Mouse (Mus musculus): ENCODE results near the gene Cul5. TPM values are rescaled to one million over a fixed set of nuclear protein-coding genes. Genes with fewer than 3 reads are reported as not detected.

Gene Cul5
- 2.1 and 2.5 TPM in 2 replicates for polyA plus RNA-seq (2012; rRNA removed)

- Histone ChIP-seq H3K4me1 (ENCODE audit: control insufficient read depth, insufficient read depth, insufficient read length) (peaks cover 6% of the 10 kb centered on the region; the same call in 1 of the 2 replicates), H3K27ac (ENCODE audit: insufficient read depth, low read length) (no peak within 1 kb of the TSS), H3K36me3 (ENCODE audit: control insufficient read depth, insufficient read depth, low read length) (no peaks in the 10 kb centered on the region), H3K4me3 (ENCODE audit: extremely low read depth, insufficient read depth, insufficient read length) (no peak within 1 kb of the TSS), H3K27me3 (ENCODE audit: control insufficient read depth, insufficient read depth, low read length) (no peaks in the 10 kb centered on the region)
- WGBS, result 55% methylated on average over 5 of the region's 5 CpGs
- TF ChIP-seq CTCF (IDR thresholded peaks at IDR 0.05; ENCODE audit: extremely low read depth, insufficient read depth, insufficient read length, insufficient replicate concordance) (no peak), POLR2A (IDR thresholded peaks at IDR 0.05; ENCODE audit: low read depth, low read length) (no peak)
- DNase-seq (ENCODE audit: low read depth in 1 of 2, low spot score in 2 of 2), result peak; percentile 14 to 64
Observed at GRCm38 (mm10) chr9:53669680-53670219, at the start of gene Cul5. Gene Cul5 (minus strand): TSS chr9:53670014.

- no peaks in the 10 kb centered on the region for H3K27me3 ChIP-seq (ENCODE audit: control insufficient read depth, insufficient read depth, low read length)
- H3K27ac ChIP-seq (ENCODE audit: insufficient read depth, low read length), result peak within 1 kb of the TSS; percentile 78
- no peaks in the 10 kb centered on the region for H3K36me3 ChIP-seq (ENCODE audit: control insufficient read depth, insufficient read depth, low read length)
- TF ChIP-seq POLR2A (IDR thresholded peaks at IDR 0.05; ENCODE audit: low read depth, low read length), result no peak; the same call in 1 of the 2 replicates
- TF ChIP-seq CTCF (IDR thresholded peaks at IDR 0.05; ENCODE audit: extremely low read depth, insufficient read depth, insufficient read length, insufficient replicate concordance), result no peak
- peak; percentile 85 to 89 for DNase-seq (ENCODE audit: low read depth in 1 of 2, low spot score in 2 of 2)
- H3K4me1 ChIP-seq (ENCODE audit: control insufficient read depth, insufficient read depth, insufficient read length), result no peaks in the 10 kb centered on the region
- under 1% methylated on average over 49 of the region's 49 CpGs for WGBS
- peak within 1 kb of the TSS; percentile 78 for H3K4me3 ChIP-seq (ENCODE audit: extremely low read depth, insufficient read depth, insufficient read length)
Observed at GRCm38 (mm10) chr9:53705992-53706696, 36.3 kb upstream of the Cul5 start, which contains the start of gene Rab39. Gene Rab39 (minus strand): TSS chr9:53706232.

DNA sequence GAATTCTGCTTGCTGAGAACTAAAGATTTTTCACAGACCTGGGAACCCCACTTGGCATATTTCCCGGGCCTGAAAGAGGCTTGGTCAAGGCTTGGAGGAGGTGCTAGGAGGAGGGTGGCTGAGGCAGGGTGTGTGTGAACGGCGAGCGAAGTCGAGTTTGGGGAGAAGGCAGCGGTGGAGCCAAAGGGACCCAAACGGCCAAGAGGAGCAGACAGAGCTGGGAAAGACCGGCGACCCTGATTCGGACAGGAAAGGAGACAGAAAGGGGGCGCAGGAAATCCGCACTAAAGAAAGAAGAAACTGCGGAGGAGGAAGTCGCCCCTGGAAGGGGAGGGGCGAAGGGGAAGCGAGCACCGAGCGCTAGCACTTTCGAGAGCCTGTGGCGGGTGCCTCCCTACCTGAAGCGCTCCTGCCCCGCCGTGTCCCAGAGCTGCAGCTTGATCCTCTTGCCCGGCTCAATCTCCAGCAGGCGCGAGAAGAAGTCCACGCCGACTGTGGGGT, 35.7 kb upstream of the Cul5 start:
- H3K36me3 ChIP-seq (ENCODE audit: control insufficient read depth, insufficient read depth, low read length), result no peaks in the 10 kb centered on the region
- H3K4me1 ChIP-seq (ENCODE audit: control insufficient read depth, insufficient read depth, insufficient read length), result no peaks in the 10 kb centered on the region; the same call in 1 of the 2 replicates
- peak overlapping the region; percentile 78 for H3K27ac ChIP-seq (ENCODE audit: insufficient read depth, low read length)
- H3K4me3 ChIP-seq (ENCODE audit: extremely low read depth, insufficient read depth, insufficient read length), result peak overlapping the region; percentile 78
- TF ChIP-seq CTCF (IDR thresholded peaks at IDR 0.05; ENCODE audit: extremely low read depth, insufficient read depth, insufficient read length, insufficient replicate concordance) (no peak), POLR2A (IDR thresholded peaks at IDR 0.05; ENCODE audit: low read depth, low read length) (no peak)
- H3K27me3 ChIP-seq (ENCODE audit: control insufficient read depth, insufficient read depth, low read length), result no peaks in the 10 kb centered on the region
- 2% methylated on average over 28 of the region's 28 CpGs for WGBS
- peak; percentile 40 to 76 for DNase-seq (ENCODE audit: low read depth in 1 of 2, low spot score in 2 of 2)

DNA sequence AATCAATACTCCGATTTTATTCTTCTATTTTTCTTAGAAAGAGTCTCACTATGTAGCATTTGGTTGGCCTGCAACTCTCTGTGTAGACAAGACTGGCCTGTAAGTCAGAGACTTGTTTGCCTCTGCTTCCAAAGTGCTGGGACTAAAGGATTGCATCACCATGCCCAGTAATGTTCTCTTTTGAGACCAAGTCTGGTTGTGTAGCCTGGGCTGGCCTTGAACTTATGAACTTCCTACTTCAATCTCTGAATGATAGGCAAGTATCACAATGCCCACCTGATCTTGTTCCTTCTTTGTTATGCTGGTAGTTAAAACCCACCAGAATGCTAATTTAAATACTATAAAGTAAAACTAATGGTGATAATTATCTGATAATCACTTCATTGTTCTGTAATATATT, 33.2 kb upstream of the Cul5 start:
- 92% methylated on average over 1 of the region's 1 CpGs for WGBS
- no peak for TF ChIP-seq CTCF (IDR thresholded peaks at IDR 0.05; ENCODE audit: extremely low read depth, insufficient read depth, insufficient read length, insufficient replicate concordance)
- Histone ChIP-seq H3K4me1 (ENCODE audit: control insufficient read depth, insufficient read depth, insufficient read length) (no peaks in the 10 kb centered on the region; the same call in 1 of the 2 replicates), H3K4me3 (ENCODE audit: extremely low read depth, insufficient read depth, insufficient read length) (no peak overlapping the region), H3K36me3 (ENCODE audit: control insufficient read depth, insufficient read depth, low read length) (no peaks in the 10 kb centered on the region), H3K27me3 (ENCODE audit: control insufficient read depth, insufficient read depth, low read length) (no peaks in the 10 kb centered on the region), H3K27ac (ENCODE audit: insufficient read depth, low read length) (no peak overlapping the region)
- DNase-seq (ENCODE audit: low read depth in 1 of 2, low spot score in 2 of 2), result no peak

DNA sequence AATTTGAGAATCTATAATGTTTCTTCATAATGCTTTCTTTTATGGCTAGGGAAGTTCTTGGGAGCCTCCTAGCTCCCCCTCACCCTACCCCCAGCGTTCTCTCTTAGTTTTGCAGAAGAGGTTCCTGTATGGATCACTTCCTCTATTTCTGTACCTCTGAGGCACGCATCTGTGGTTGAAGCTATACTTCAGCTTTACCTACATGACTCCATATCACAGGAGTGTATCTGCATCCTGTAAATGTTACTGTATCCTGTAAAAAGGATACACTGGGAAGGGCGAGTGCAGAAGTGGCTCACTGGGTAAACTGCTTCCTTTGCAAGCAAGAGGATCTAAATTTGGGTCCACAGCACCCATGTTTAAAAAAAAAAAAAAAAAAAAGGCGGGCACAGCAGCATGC, 30.7 kb upstream of the Cul5 start:
- Histone ChIP-seq H3K27me3 (ENCODE audit: control insufficient read depth, insufficient read depth, low read length) (no peaks in the 10 kb centered on the region), H3K36me3 (ENCODE audit: control insufficient read depth, insufficient read depth, low read length) (no peaks in the 10 kb centered on the region), H3K27ac (ENCODE audit: insufficient read depth, low read length) (no peak overlapping the region; the same call in 1 of the 2 replicates), H3K4me1 (ENCODE audit: control insufficient read depth, insufficient read depth, insufficient read length) (no peaks in the 10 kb centered on the region; the same call in 1 of the 2 replicates), H3K4me3 (ENCODE audit: extremely low read depth, insufficient read depth, insufficient read length) (no peak overlapping the region)
- DNase-seq (ENCODE audit: low read depth in 1 of 2, low spot score in 2 of 2), result peak in 1 of 2 experiments; percentile 21
- TF ChIP-seq POLR2A (IDR thresholded peaks at IDR 0.05; ENCODE audit: low read depth, low read length) (no peak), CTCF (IDR thresholded peaks at IDR 0.05; ENCODE audit: extremely low read depth, insufficient read depth, insufficient read length, insufficient replicate concordance) (no peak)
- WGBS, result 2% methylated on average over 4 of the region's 4 CpGs

DNA sequence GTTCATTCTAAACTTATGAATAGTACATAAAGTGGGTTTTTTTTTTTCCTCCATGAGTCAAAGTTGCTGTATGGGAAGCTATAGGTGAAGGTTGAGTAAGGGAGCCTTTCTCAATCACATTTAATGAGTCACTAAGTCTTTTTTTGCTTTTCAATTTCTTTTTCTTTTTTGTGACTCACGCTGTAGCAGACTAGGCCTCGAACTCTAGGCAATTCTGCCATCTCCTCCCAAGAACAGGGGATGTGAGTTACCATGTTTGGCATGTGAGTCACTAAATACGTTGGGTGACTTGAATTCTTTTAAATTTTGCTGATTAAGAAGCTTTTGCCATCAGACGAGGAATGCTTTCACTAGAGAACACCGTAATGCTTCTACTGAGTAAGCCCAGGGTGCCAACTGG, 26.0 kb upstream of the Cul5 start:
- Histone ChIP-seq H3K36me3 (ENCODE audit: control insufficient read depth, insufficient read depth, low read length) (no peaks in the 10 kb centered on the region), H3K4me3 (ENCODE audit: extremely low read depth, insufficient read depth, insufficient read length) (no peak overlapping the region), H3K27ac (ENCODE audit: insufficient read depth, low read length) (no peak overlapping the region), H3K27me3 (ENCODE audit: control insufficient read depth, insufficient read depth, low read length) (no peaks in the 10 kb centered on the region), H3K4me1 (ENCODE audit: control insufficient read depth, insufficient read depth, insufficient read length) (no peaks in the 10 kb centered on the region; the same call in 1 of the 2 replicates)
- no peak for DNase-seq (ENCODE audit: low read depth in 1 of 2, low spot score in 2 of 2)
- WGBS, result 91% methylated on average over 5 of the region's 5 CpGs
- no peak for TF ChIP-seq POLR2A (IDR thresholded peaks at IDR 0.05; ENCODE audit: low read depth, low read length)

- 13% methylated on average over 1 of the region's 1 CpGs for WGBS
Observed at GRCm38 (mm10) chr9:53693718-53694117, 23.9 kb upstream of the Cul5 start.

More at GRCm38 (mm10) chr9:53693718-53694117, 23.9 kb upstream of the Cul5 start:
- no peak overlapping the region for H3K4me3 ChIP-seq (ENCODE audit: extremely low read depth, insufficient read depth, insufficient read length)
- peak in 1 of 2 experiments; percentile 8 for DNase-seq (ENCODE audit: low read depth in 1 of 2, low spot score in 2 of 2)
- no peaks in the 10 kb centered on the region for H3K36me3 ChIP-seq (ENCODE audit: control insufficient read depth, insufficient read depth, low read length)
- no peaks in the 10 kb centered on the region for H3K27me3 ChIP-seq (ENCODE audit: control insufficient read depth, insufficient read depth, low read length)
- H3K4me1 ChIP-seq (ENCODE audit: control insufficient read depth, insufficient read depth, insufficient read length), result no peaks in the 10 kb centered on the region
- TF ChIP-seq CTCF (IDR thresholded peaks at IDR 0.05; ENCODE audit: extremely low read depth, insufficient read depth, insufficient read length, insufficient replicate concordance), result no peak
- no peak for TF ChIP-seq POLR2A (IDR thresholded peaks at IDR 0.05; ENCODE audit: low read depth, low read length)
- H3K27ac ChIP-seq (ENCODE audit: insufficient read depth, low read length), result no peak overlapping the region
